Mouse (Mus musculus) stomach, embryonic 14.5 days (tissue): Measurements from ENCODE around the gene Cks2. TPM values are rescaled to one million over a fixed set of nuclear protein-coding genes. Genes with fewer than 3 reads are reported as not detected.

Experiments
- ATAC-seq: fragments of 200-750 bp; cut with Nextera tagmentation; 2 replicates; pipeline ENCODE4 v1.8.0; 2017; ENCODE audit warnings: low read depth, moderate TSS enrichment; ENCODE audit not compliant: insufficient number of reproducible peaks, insufficient read depth, low FRiP score
- H3K27ac ChIP-seq: fragments of 300-500 bp; sonication (generic); 2 replicates; pipeline ENCODE4 v1.5.1; 2014; ENCODE audit warnings: mild to moderate bottlenecking, low read length, moderate library complexity, mixed read lengths
- H3K27me3 ChIP-seq: fragments of 300-500 bp; sonication (generic); 2 replicates; pipeline ENCODE4 v1.6.1; 2014; ENCODE audit warnings: low read length, control low read depth, mixed read lengths; ENCODE audit not compliant: control insufficient read depth, insufficient read depth
- H3K36me3 ChIP-seq: fragments of 300-500 bp; sonication (generic); 2 replicates; pipeline ENCODE4 v1.6.1; 2014; ENCODE audit warnings: mild to moderate bottlenecking, control low read depth, low read length, moderate library complexity, mixed read lengths; ENCODE audit not compliant: control insufficient read depth, insufficient read depth
- H3K4me1 ChIP-seq: fragments of 300-500 bp; sonication (generic); 2 replicates; pipeline ENCODE4 v1.6.1; 2014; ENCODE audit warnings: low read length, control low read depth, mixed read lengths; ENCODE audit not compliant: control insufficient read depth, insufficient read depth
- H3K4me2 ChIP-seq: fragments of 300-500 bp; sonication (generic); replicated peaks from 2 replicates; pipeline ENCODE4 v1.6.1; 2014; ENCODE audit warnings: low read depth, low read length, control low read depth
- H3K4me3 ChIP-seq: fragments of 300-500 bp; sonication (generic); 2 replicates; pipeline ENCODE4 v1.5.1; 2014; ENCODE audit warnings: low read depth, low read length, control low read depth
- H3K9ac ChIP-seq: fragments of 300-500 bp; sonication (generic); replicated peaks from 2 replicates; pipeline ENCODE4 v1.6.1; 2014; ENCODE audit warnings: low read depth, mild to moderate bottlenecking, control low read depth, low read length, moderate library complexity, mixed read lengths
- H3K9me3 ChIP-seq: fragments of 300-500 bp; sonication (generic); 2 replicates; pipeline ENCODE4 v1.6.1; 2016; ENCODE audit warnings: low read depth, low read length, control low read depth; ENCODE audit not compliant: control insufficient read depth
- WGBS: fragments of 180-500 bp; shearing (Covaris S2); extraction: QIAGEN DNeasy Blood & Tissue Kit; methylation state at CpG from one replicate; pipeline ENCODE4 v1.1.7; 2014; 5-methylcytosine and 5-hydroxymethylcytosine counted together
- polyA plus RNA-seq: library from polyadenylated mRNA; unstranded; fragments of >200 nt; fragmentation: Nextera tagmentation; extraction: Ambion mirVana; gene quantifications from 2 replicates; pipeline ENCODE4 v1.2.1, GENCODE M21; 2014

Gene Cks2
- polyA plus RNA-seq, 1 experiment from 2014 or later: 373 TPM

DNA sequence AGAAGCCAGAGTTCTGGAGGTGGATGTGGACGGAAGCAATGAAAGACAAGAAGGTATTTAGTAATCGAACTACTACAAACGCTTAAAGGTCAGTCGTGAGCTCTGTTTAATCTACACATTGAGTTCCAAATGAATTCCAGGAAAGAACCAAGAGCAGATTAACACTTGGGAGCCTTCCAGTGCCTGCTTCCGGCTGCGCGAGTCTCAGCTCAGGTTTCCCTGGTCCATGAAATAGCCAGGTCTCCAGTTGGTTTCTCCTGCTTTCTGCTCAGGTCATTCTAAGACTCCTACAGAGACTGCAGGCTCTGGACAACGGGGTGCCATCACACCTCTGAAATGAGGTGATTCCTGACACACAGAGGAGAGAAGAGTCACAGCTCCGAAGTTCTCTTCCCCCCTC lies 34.0 kb upstream of the Cks2 start:
- H3K27me3 ChIP-seq: no peaks in the 10 kb centered on the region
- H3K9me3 ChIP-seq: no peaks in the 10 kb centered on the region
- H3K4me2 ChIP-seq: 0 out of 2 replicates have a peak overlapping the region, but pooled peaks have one; percentile 7
- H3K27ac ChIP-seq: no peak overlapping the region
- no peak overlapping the region for H3K9ac ChIP-seq
- H3K4me3 ChIP-seq: no peak overlapping the region
- no peak for ATAC-seq
- 0 out of 2 replicates have a peak, but pooled peaks cover 2% of the 10 kb centered on the region for H3K4me1 ChIP-seq
- H3K36me3 ChIP-seq: no peaks in the 10 kb centered on the region
- 15% methylated on average over 9 of the region's 9 CpGs for WGBS

DNA sequence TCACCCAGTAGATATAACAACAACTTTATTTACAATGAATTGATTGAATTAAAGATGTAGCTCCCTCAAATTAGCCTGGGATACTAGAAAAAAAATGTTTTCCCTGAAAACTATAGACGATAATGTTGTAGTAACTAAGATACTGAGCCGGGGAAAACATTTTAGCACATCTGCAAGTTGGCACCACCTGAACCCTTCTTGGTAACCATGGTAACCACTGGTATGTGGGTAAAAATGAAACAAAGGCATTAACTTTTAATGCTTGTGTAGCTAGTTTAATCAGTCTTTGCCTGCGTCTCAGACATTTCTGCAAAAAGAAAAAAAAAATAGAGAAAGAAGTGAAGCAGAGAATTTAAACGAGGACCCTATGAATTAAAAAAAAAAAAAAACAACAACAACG lies 33.5 kb upstream of the Cks2 start:
- 43% methylated on average over 5 of the region's 5 CpGs for WGBS
- no peak for ATAC-seq
- Histone ChIP-seq H3K4me1 (0 out of 2 replicates have a peak, but pooled peaks cover 2% of the 10 kb centered on the region), H3K4me2 (0 out of 2 replicates have a peak overlapping the region, but pooled peaks have one; percentile 7), H3K27me3 (no peaks in the 10 kb centered on the region), H3K4me3 (no peak overlapping the region), H3K9ac (no peak overlapping the region), H3K36me3 (no peaks in the 10 kb centered on the region), H3K27ac (no peak overlapping the region), H3K9me3 (no peaks in the 10 kb centered on the region)

DNA sequence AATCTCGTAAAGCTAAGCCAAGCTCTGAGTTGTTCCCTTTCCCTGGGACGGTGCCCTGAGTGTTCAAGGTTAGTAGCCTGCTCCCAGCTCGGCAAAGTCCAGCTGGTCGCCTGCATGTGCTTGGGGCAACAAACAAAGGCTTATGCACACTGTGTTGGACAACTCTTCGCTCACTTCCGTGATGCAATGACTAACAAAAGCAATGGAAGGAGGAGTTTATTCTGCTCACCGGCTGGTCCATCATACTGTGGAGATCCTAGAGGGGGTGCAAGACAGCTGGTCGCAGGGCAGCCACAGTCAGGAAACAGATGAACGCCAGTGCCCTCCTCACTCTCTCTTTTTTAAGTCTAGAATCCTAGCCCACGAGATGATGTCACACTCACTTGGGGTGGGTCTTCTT lies 29.2 kb upstream of the Cks2 start:
- ATAC-seq: no peak
- 58% methylated on average over 10 of the region's 10 CpGs for WGBS
- Histone ChIP-seq H3K27ac (no peak overlapping the region), H3K27me3 (no peaks in the 10 kb centered on the region), H3K4me3 (no peak overlapping the region), H3K9ac (no peak overlapping the region), H3K4me1 (0 out of 2 replicates have a peak, but pooled peaks cover 2% of the 10 kb centered on the region), H3K4me2 (no peak overlapping the region), H3K9me3 (no peaks in the 10 kb centered on the region), H3K36me3 (no peaks in the 10 kb centered on the region)

GRCm38 (mm10) chr13:51616417-51617044 lies 28.5 kb upstream of the Cks2 start:
- no peak for ATAC-seq
- H3K9ac ChIP-seq: no peak overlapping the region

GRCm38 (mm10) chr13:51617306-51617705 lies 27.7 kb upstream of the Cks2 start:
- Histone ChIP-seq H3K4me3 (no peak overlapping the region), H3K4me2 (no peak overlapping the region), H3K4me1 (no peaks in the 10 kb centered on the region), H3K9me3 (no peaks in the 10 kb centered on the region), H3K36me3 (no peaks in the 10 kb centered on the region), H3K9ac (no peak overlapping the region), H3K27ac (no peak overlapping the region), H3K27me3 (no peaks in the 10 kb centered on the region)
- 49% methylated on average over 1 of the region's 1 CpGs for WGBS
- ATAC-seq: no peak

More at GRCm38 (mm10) chr13:51616417-51617044, 28.5 kb upstream of the Cks2 start:
- Histone ChIP-seq H3K4me2 (no peak overlapping the region), H3K9me3 (no peaks in the 10 kb centered on the region), H3K36me3 (no peaks in the 10 kb centered on the region), H3K27me3 (no peaks in the 10 kb centered on the region), H3K27ac (no peak overlapping the region), H3K4me1 (no peaks in the 10 kb centered on the region), H3K4me3 (no peak overlapping the region)
- 20% methylated on average over 12 of the region's 12 CpGs for WGBS

- 18% methylated on average over 6 of the region's 6 CpGs for WGBS
Measured at GRCm38 (mm10) chr13:51617861-51618260, 27.2 kb upstream of the Cks2 start.

GRCm38 (mm10) chr13:51618602-51619001 lies 26.4 kb upstream of the Cks2 start:
- Histone ChIP-seq H3K9ac (no peak overlapping the region), H3K4me1 (no peaks in the 10 kb centered on the region), H3K27ac (no peak overlapping the region), H3K36me3 (no peaks in the 10 kb centered on the region), H3K4me3 (no peak overlapping the region), H3K9me3 (no peaks in the 10 kb centered on the region), H3K27me3 (no peaks in the 10 kb centered on the region), H3K4me2 (no peak overlapping the region)
- ATAC-seq: no peak
- WGBS: 27% methylated on average over 9 of the region's 9 CpGs

More at GRCm38 (mm10) chr13:51617861-51618260, 27.2 kb upstream of the Cks2 start:
- Histone ChIP-seq H3K4me1 (no peaks in the 10 kb centered on the region), H3K9me3 (no peaks in the 10 kb centered on the region), H3K36me3 (no peaks in the 10 kb centered on the region), H3K4me2 (no peak overlapping the region), H3K27ac (no peak overlapping the region), H3K9ac (no peak overlapping the region), H3K27me3 (no peaks in the 10 kb centered on the region), H3K4me3 (no peak overlapping the region)
- no peak for ATAC-seq

GRCm38 (mm10) chr13:51622626-51623025 lies 22.4 kb upstream of the Cks2 start:
- Histone ChIP-seq H3K27ac (no peak overlapping the region), H3K4me1 (no peaks in the 10 kb centered on the region), H3K9ac (no peak overlapping the region), H3K4me3 (no peak overlapping the region), H3K36me3 (no peaks in the 10 kb centered on the region), H3K4me2 (no peak overlapping the region), H3K9me3 (no peaks in the 10 kb centered on the region), H3K27me3 (no peaks in the 10 kb centered on the region)
- ATAC-seq: no peak
- WGBS: 80% methylated on average over 5 of the region's 5 CpGs

DNA sequence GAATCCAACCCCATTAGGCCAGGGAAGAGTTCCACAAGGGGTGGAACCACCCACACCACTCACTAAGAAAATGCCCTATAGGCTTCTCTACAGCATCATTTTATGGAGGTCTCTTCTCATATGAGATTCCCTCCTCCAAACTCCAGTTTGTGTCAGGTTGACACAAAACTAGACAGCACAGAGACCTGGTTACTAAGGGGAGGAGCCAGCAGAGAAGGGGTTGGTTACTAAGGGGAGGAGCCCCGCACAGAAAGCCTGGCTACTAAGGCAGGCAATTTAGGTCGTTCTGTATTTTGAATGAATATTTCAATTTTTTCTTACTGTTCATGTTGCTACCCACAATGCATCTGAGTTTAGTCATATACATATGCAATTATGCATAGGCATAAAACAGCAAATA lies 21.4 kb upstream of the Cks2 start:
- WGBS: 86% methylated on average over 2 of the region's 2 CpGs

More for the DNA sequence above, 21.4 kb upstream of the Cks2 start:
- H3K4me3 ChIP-seq: no peak overlapping the region
- no peaks in the 10 kb centered on the region for H3K4me1 ChIP-seq
- H3K9ac ChIP-seq: no peak overlapping the region
- H3K27ac ChIP-seq: no peak overlapping the region
- no peak for ATAC-seq
- H3K4me2 ChIP-seq: no peak overlapping the region
- H3K27me3 ChIP-seq: no peaks in the 10 kb centered on the region
- no peaks in the 10 kb centered on the region for H3K9me3 ChIP-seq
- no peaks in the 10 kb centered on the region for H3K36me3 ChIP-seq
